Mouse (Mus musculus): ENCODE measurements around the gene Cacna1s. TPM values are rescaled to one million over a fixed set of nuclear protein-coding genes. Genes with fewer than 3 reads are reported as not detected.
A peak's percentile ranks its signal among the peaks of the same experiment; 100 is the strongest.

The Cacna1s gene
- total RNA-seq, 2 experiments from 2014 or later = 3.4 to 5.7 TPM

- intact Hi-C loops (cut with DNase I) = no loop called here
- DNase-seq = no peak
Observed at GRCm38 (mm10) chr1:136165436-136165835, 112.9 kb downstream of the Cacna1s start.

GRCm38 (mm10) chr1:136167657-136168056 is 115.1 kb downstream of the Cacna1s start:
- intact Hi-C loops (cut with DNase I) = loop anchor here (2.0 kb wide), 3 partner anchors 53 to 115 kb away; partner anchors contain the start of gene Cacna1s
- peak in 1 of 2 experiments; percentile 20 for DNase-seq

Other genes with a start within 250 kb of the Cacna1s start
- 1 to 10 TPM; 5.6 to 8.2 TPM for gene Lad1, start 234.2 kb upstream of the Cacna1s start, total RNA-seq (2021)
- gene Tnnt2, start 216.4 kb upstream of the Cacna1s start, total RNA-seq (2021) = 1,000 to 10,000 TPM; 8,733 to 8,759 TPM
- gene Pkp1, start 133.5 kb upstream of the Cacna1s start, total RNA-seq (2021) = not detected
- not detected for gene Igfn1, start 46.4 kb upstream of the Cacna1s start, total RNA-seq (2021)
- gene Tmem9, start 44.6 kb upstream of the Cacna1s start, total RNA-seq (2021) = 10 to 100 TPM; 16.1 to 19.4 TPM
- not detected for gene Ascl5, start 1.9 kb upstream of the Cacna1s start, total RNA-seq (2021)
- gene Kif21b, start 78.6 kb downstream of the Cacna1s start, total RNA-seq (2021) = under 1 TPM; 0.92 to 0.95 TPM
- not detected for gene Mroh3, start 160.1 kb downstream of the Cacna1s start, total RNA-seq (2021)
- not detected for gene Inava, start 181.5 kb downstream of the Cacna1s start, total RNA-seq (2021)
- gene Gpr25, start 208.1 kb downstream of the Cacna1s start, total RNA-seq (2021) = not detected

Measured in heart, postnatal 36 days (tissue).